Mouse (Mus musculus) urinary bladder, adult 18-20 months (tissue): ENCODE results near the gene Ces5a.
"Not testable (repeated sequence)": the region's sequence is repeated elsewhere in the genome, so short reads cannot be mapped to it uniquely, and the experiment has no call there.

Source experiments
- DNase-seq, 2 experiments: peaks; one replicate each; pipeline ENCODE4 v3.0.0; 2022; ENCODE audit warnings: low spot score in 2 of 2, mixed read lengths in 2 of 2

Gene Ces5a

DNA sequence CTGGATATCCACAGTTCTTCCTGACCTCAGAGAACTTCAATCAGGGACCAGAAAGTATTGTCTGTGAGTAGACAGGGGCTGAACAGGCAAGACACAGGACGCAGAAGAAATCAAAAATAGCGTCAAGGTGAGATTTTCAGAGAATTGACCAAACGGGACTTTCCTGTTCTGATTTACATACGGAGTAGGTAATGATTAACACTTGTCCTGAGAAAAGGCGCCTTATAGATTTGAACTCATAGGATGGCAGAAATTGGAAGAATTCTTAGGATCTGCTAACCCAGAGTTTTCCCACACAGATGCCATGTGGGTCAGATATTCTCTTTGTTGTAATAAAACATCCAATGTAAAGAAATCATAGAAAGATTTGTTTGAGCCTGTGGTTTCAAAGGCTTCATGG lies at the start of gene Ces5a:
Ces5a (minus strand) TSS at position 101 of the 400 bp plus-strand sequence.
- DNase-seq = no peak

DNA sequence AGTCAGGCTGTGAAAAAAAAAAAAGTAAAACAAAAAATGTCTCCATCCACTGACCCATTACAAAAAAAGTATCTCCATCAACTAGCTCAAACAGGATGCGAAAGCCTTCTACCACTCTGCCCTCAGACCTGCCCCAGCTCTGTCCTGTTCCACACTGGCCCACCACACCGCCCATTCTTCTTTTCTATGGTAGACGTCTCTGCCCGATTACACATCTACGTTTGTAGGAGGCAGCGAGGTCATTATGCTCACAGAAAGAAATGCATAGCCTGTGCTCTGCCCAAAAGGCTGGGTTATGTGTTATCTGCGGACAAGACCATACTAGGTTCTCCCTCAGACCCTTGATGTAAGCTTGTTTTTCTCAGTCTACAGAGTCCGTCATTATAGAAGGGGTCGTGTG lies 37.2 kb upstream of the Ces5a start:
- DNase-seq = no peak

- no peak for DNase-seq
Observed at GRCm38 (mm10) chr8:93572095-93572501, 36.5 kb upstream of the Ces5a start.

DNA sequence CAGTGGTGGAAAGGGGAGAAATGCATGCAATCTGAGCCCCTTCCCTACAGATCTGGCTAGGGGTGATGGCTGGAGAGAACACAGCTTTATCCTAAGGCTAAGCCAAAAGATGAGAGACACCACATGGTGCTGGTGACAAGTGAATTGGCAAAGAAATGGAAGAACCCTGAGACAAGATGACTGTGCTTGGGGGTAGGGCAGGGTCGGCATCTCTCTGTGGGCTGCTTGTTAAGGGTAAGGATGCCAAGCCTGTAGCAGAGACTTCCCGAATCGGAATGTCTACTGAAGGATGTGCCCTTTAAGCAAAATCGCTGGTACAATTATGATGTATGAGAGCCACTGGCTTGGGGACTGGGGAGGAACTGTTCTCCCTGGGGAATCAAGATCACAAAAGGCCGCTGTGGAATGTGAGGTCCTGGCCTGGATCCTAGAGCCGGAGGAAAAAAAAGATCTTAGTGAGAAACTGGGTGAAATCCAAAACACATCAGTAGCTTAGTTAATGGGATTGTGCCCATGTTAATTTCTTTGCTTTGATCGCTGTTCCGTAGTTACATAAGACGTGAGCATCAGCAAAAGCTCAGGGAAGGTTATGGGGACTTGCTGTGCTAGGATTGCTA lies 35.8 kb upstream of the Ces5a start:
- no peak for DNase-seq

DNA sequence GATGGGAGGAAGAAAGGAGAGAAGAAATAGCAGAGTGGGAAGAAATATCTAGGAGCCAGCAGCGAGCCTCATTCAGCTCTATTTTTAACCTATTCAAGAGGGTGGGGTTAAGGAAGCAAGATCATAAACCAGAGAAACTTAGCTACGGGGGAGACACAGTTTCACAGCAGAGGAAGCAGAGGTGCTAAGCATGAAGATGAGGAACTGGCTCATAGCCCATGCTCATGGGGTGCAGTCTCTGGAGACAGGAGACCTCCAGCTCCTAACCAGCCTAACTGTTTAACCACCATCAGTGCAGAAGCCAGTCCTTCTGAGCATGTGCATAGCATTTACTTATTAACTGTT lies 34.5 kb upstream of the Ces5a start:
- no peak for DNase-seq

DNA sequence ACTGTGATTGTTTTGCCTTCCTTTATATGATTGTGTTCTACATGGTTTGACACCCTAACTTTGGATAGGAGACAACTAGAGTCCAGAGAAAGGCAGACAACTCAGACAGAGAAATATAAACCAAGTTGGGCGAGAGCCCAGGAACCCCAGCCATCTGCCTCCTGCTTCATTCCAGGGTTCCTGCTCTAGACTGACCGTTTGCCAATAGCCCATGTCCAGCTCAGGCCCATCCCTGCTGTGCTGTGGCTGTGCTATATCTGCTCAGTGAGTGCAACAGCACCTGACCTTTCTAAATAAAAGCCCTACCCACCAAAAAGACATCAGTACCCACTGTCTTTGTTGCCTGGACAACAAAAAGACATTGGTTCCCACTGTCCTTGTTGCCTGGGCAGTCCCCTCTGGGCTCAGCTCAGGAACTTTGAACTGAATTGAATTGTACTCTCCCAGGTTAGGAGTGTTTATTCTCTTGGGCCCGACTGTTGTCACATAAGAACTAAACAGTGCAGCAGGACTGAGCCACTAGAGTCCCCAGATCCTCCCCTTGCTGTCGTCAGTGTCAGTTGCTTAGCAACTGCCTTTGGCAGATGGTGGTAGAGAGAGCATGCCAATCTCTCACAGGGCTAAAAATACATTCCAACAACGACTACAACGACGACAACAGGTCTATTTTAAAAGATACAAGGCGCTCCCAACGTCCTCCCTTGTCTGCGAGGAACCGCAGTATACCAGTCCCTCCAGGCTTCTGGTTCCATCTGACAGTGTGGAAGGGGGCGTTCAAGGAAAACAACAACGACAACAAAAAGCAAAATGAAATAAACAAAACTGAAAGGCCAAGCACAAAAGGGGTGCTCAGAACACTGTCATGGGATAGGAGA lies 33.9 kb upstream of the Ces5a start:
- no peak for DNase-seq

DNA sequence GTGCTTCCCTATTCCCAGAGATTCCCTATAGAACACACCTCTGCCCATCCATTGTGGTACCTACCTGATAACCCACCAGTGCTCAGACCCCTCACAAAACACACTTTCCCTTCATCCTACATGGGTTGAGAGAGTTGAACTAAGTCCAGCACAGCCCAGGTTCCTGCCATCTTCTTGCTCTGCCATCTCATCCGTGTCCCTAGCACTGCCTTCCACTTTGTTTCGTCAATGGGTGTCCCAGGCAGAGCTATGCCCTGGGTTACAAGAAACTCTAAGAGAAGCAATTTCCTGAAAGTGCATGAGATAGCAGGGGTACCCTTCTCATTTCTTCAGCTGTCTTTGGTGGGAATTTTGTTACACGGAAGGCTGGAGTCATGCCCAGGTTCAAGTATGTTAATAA lies 33.0 kb upstream of the Ces5a start:
- no peak for DNase-seq

DNA sequence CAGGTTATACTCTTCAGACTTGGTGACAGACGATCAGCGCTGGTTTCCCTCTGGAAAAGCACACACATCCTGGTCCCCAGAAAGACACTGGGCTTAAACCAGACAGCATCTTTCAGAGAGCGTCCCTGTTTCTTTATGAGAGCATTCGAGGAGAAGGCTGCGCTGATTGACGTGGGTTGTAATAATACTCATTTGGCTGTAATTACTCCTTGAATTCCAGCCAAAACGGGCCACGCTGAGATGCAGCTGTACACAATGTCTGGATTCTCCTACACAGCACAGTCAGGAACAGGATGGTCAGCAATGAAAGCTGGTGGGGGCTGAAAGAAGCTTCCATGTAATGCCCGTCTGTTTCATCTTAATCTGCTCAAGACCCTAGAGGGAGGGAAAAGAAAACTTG lies 31.5 kb upstream of the Ces5a start:
- DNase-seq = no peak

DNA sequence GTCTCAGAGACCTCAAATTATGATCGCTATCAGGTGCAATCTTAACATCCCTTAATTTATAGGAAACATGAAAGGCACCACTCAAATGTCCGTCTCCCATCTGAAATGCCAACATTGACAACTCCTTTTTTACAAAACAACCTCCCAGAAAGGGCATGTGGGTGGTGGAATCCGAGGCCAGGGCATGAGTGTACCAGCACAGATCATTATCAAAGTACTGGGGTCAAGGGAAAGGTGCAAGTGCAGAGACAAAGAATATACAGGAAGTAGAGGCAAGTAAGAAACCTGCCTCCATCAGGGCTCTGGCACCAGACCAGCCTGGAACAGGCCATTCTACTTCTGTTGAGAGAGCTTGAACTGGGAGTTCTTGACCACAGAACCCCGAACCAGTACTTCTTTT lies 29.0 kb upstream of the Ces5a start:
- DNase-seq = no peak

DNA sequence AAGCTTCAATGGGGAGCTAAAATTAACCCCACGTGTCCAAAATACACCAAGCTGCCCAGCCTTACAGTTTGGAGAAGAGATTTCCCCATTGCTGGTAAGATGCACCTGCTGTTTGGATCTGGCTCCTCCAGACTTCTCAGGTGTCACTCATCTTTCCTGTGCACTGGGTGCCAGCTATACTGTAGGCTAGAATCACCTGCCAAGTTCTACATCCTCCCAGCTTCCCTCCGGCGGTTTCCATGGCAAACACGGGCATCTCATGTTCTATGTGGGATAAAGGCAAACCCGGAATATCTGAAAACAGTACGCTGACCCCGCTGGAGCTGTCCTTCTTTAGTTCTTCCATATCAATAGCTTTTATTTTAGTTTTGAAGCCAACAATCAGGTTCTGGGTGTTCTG lies 27.9 kb upstream of the Ces5a start:
- no peak for DNase-seq

DNA sequence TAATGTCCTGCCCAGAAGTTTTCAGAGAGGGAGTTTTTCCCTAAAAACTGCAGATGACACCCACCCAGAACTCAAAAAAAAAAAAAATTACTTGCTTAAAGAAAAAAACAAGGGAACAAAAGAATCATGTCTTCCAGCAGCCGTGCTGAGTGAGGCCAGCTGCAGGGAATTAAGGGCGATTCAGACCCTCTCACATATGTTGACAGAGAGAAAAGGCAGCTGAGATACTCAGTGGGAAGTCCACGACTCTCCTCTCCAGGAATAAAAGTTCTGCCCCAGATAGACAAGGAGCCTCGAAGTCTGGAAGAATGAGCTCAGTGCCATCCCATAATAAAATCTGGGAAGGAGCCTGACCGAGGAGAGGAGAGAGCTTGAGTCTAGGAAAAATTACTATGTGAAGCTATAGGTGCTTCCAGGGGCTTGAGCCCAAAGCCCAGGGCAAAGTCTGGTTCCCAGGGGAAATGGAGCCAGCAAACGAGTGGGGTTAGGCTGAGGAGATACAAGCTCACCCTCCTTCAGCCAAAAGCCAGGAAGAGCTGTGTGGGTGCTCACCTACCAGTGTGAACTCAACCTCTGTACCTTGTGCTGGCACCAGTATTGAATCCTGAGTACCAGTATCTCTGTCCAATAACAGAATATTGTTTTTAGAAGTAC lies 27.1 kb upstream of the Ces5a start:
- DNase-seq = no peak

DNA sequence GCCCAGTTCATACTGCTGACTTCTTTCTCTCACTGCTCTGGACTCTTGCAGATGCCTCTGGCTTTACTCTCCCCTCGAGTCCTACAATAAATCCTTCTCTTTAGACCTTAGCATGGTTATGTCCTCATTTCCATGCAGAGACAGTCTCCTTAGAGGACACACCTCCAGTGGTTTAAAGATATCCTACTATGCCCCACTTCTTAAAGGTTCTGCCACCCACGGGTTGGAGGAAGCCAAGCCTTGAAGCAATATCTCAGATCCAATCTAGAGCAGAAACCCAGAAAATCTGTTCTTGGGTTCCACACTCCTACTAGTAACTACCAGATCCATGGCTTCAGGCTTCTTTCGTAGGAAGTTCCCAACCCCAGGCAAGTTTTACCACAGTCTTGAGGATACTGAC lies 25.6 kb upstream of the Ces5a start:
- DNase-seq = no peak

- no peak for DNase-seq
Observed at GRCm38 (mm10) chr8:93559696-93560095, 24.1 kb upstream of the Ces5a start.

DNA sequence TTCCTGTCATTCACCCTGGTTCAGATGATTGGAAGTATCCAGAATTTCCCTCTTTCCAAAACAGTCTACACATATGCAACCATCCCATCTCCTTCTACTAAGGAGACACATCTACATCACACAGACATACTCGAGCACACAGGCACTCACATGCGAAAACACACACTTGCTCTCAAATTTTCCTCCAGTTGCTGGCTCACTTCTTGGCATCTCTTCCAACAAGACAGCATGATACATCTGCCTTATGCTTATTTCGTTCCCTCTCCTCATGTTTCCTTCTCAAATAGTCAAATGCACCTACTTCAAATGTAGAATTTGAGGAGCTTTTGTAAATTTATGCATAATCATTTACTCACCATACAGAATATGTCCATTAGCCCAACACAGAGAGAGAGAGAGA lies 33.0 kb downstream of the Ces5a start:
- DNase-seq = no peak

- DNase-seq = no peak
Observed at GRCm38 (mm10) chr8:93499437-93499836, 36.2 kb downstream of the Ces5a start.

DNA sequence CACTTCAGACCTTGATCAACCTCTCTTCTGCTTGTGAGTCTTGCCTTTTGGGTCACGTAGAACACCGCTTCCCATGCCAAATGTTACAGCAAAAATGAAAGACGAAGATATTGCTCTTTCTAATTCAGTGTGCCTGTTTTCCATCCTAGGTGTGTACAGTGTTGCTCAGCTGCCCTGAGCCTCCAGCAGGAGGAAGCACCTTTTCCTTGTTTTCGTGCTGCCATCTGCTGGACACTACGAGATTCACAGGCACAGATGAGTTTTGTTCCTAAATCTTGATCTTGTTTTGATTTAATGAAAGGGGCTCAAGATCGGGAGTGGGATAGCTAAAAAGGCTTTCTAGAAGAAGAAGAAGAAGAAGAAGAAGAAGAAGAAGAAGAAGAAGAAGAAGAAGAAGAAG lies 40.3 kb downstream of the Ces5a start:
- peak in 1 of 2 experiments; percentile 3 for DNase-seq

- DNase-seq = no peak
Observed at GRCm38 (mm10) chr8:93488743-93489142, 46.9 kb downstream of the Ces5a start.

DNA sequence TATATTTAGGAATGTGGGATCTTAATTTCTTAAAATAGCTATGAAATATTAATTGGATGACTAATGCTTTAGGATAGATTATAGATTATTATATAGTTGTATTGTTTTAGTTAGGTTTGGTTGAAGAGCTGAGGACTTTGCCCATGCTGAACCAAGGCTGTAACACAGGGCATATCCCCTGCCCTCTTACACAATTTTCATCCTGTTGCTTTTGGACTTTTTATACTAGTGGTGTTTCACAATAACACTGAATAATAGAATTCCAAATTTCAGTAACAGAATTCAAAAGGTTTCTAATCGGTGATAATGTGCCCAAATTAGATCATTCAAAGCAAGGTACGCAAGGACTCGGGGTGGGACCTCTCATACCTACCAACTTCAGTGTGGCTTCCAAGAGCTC lies 57.4 kb downstream of the Ces5a start:
- DNase-seq = no peak

DNA sequence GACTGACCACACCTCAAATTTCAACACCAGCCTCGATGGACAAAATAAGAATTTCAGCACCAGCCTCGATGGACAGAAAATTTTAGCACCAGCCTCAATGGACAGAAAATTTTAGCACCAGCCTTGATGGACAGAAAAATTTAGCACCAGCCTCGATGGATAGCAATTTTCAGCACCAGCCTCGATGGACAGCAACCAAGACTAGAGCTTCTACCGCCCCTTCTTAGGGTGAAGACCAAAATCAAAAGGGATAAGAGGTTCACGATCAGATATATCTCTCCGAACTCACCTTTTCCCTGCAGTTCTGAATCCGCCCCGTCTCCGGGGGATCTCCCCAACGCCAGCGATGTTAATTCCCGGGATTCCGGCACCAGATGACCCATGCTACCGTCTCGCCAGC lies 65.9 kb downstream of the Ces5a start:
- not testable (repeated sequence) for DNase-seq

DNA sequence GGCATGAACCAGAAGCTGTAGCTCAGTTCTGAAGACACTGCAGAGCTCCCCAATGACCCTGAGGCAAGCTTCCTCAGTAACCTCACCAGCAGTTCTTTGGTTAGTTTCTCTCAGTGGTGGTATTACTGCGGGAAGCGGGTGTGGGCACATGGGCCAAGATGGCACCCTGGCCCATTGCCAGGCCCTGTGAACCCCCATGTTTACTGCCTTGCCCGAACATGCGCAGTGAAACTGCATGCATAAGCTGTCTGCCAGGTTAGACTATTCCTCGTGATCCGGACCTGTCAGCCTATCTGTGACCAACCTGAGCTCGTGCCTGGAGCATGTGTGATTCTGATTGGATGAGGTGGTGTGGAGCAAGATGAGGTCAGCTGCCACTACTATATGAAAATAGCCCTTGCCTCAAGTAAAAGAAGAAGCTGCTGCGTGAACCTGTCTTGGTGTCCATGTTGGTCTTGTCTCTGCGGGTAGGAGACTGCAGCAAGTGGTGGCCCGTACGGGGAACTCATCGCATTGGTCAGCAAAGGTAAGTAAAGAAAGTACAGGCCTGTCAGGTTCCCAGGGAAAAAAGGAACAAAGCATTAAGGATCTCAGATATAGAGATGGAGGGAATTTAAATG lies 81.3 kb downstream of the Ces5a start:
- no peak for DNase-seq
